Mouse (Mus musculus): ENCODE measurements around the gene Myo18b.

Gene Myo18b

DNA sequence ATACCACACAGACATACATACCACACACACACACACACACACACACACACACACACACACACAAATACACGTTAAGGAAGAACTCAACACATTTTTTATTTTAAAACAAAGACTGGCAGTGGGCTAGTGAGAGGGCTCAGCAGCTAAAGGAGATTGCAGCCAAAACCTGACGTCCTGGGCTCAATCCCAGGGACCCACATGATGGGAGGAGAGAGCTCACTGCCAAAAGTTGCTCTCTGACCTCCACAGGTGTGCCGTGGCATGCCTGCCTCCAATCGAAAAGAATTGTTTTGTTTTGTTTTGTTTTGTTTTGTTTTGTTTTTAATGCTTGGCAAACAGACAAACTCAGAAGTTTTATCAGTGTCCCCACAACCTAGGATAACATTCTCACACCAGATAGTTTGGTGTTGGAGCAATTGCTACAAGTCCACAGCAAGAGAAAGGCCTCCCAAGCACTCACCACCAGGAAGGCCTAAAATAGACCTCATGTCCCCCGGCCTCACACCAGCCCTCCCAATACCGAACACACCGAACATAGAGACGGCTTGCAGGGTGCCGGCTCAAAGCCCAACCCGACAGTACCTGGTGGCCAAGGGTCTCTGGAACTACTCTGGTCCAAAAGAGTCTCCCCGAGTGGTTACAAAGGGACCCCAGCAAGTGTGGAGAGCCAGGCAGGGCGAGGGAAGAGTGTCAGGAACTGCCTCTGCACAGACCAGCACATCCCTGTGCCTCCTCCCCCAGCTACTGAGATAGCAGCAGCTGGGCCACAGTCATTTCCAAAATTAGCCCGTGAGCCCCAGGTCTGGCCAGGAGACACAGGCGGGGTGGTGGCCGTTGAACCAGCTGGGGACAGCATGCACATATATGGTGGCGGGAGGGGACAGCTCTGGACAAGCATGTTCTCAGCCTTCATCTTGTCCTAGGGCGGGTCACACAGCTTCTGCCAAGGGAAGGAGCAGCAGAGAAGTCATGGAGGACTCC is at the start of gene Myo18b:
Myo18b (minus strand) TSS at position 689 of the 981 bp plus-strand sequence.
- no peak for DNase-seq

DNA sequence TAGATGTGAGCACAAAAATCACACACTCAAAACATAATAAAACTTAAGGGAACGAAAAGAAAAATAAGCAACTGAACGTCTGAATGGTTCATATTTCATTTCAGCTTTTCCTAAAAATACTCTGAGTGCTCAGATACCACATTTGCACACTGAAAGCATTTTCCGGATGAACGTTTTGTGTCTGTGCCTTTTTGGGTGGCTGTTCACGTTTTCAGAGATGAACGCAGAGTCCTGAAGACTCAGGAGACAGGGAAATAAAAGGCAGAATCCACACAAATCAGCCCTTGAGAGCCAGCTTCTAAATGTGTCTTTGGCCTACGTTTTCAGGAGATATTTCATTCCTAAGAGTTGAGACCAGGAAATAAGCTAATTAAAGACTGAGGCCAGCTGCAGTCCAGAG is 49.8 kb upstream of the Myo18b start:
- no peak for DNase-seq

GRCm38 (mm10) chr5:112942244-112942643 is 46.1 kb upstream of the Myo18b start:
- DNase-seq: no peak

GRCm38 (mm10) chr5:112941001-112941400 is 44.8 kb upstream of the Myo18b start:
- DNase-seq: no peak

DNA sequence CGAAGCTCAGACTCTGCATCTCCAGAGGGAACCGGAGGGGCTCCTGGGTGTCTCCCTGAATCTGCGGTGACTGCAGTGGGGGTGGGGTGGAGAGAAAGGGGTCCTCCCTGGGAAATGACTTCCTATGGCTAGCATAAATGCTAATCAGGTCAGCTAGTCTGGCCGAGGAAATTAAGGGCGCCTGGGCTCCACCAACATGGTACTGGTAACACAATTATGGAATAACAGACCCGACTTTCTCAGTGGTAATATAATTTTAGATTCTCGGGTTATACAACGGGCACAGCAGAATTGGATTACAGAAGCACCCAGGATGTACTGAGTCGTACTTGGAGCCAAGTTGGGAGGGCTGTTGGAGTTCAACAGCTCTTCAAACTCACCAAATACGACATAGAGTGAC is 40.5 kb upstream of the Myo18b start:
- DNase-seq: no peak

GRCm38 (mm10) chr5:112935436-112935835 is 39.3 kb upstream of the Myo18b start:
- peak in 1 of 2 experiments; percentile 19 for DNase-seq

DNA sequence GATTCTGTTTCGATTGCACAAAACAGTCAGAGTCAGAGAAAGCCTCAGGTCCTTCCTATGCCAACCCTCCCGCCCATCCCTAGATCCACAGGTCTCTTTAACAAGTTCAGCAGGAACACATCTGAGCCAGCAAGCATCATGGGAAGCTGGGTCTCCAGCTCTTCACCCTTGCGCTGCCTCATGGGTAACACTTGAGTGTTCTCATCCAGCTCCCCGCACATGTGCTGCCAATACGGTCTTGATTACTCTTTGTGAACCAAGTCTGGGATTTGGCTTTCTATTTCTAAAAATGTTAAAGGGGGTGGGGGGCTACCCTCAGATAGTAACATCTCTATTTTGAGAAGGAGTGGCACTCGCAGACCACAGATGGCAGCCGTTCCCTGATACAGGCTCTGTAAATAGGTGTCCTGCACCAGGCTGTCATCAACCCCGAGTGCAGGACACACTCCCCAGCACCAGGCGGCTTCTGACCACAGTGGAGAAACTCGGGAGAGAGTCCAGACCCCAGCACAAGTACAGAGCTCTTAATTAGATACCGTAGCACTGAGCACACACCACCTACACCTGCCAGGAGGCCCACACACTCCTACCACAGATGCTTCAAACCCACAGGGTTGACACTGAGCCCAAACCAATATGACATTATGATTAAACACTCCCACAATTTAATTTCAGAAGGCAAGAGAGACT is 36.9 kb upstream of the Myo18b start:
- no peak for DNase-seq

GRCm38 (mm10) chr5:112931901-112932300 is 35.7 kb upstream of the Myo18b start:
- DNase-seq: no peak

GRCm38 (mm10) chr5:112928201-112928881 is 32.2 kb upstream of the Myo18b start:
- peak; percentile 24 to 53 for DNase-seq

DNA sequence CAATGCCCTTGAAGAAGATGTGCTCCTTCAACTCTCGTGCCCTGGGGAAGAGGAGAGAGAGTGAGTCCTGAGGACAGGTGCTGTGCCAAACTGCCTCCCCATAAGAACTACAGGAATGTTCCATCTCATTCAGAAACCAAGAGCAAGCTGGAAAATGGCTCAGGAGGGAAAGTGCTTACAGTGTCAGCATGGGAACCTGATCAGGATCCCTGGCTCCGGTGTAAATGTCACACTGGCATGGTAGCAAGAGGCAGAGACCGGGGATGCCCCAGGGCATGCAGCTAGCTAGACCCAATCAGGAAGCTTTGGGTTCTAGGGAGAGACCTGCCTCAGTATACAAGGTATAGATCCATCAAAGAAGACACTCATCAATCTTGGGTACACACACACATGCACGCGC is 29.3 kb upstream of the Myo18b start:
- DNase-seq: no peak

DNA sequence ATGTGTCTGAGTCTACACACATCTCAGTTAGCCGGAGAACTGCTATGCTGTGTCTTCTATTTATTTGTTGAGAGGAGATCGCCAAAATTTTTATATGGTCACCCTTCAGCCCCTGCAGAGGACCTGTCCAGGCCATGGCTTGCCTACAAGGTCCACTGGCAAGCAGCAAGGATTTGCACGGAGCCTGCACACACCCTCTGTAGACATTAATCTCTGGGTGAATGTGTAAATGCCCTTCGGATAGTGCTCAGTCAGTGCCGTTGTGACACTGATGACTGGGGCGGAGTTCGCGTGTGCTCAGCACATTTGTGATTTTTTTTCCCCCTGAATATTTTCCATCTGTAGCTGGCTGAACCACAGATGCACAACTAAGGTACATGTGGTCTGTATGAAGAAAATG is 28.6 kb upstream of the Myo18b start:
- no peak for DNase-seq

GRCm38 (mm10) chr5:112923841-112924240 is 27.7 kb upstream of the Myo18b start:
- no peak for DNase-seq

DNA sequence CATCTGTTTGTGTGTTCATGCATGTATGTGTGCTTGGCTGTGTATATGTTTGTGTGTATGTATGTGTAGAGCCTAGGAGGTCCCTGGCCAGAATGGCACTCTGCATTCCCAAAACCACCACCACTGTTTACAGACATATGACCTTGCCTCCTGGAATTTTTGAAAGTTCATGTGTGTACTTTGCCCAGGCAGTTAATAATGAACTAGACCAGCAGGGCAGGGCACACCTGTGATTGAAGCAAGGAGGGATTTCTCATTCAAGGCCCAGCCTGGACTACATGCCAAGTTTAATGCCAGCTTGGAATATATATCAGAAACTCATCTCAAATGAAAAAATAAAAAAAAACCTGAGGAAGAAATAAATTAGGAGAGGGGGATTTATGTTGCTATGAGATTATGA is 25.8 kb upstream of the Myo18b start:
- no peak for DNase-seq

- DNase-seq: no peak
These were observed 14.2 kb upstream of the Myo18b start for GRCm38 (mm10) chr5:112910381-112910780.

DNA sequence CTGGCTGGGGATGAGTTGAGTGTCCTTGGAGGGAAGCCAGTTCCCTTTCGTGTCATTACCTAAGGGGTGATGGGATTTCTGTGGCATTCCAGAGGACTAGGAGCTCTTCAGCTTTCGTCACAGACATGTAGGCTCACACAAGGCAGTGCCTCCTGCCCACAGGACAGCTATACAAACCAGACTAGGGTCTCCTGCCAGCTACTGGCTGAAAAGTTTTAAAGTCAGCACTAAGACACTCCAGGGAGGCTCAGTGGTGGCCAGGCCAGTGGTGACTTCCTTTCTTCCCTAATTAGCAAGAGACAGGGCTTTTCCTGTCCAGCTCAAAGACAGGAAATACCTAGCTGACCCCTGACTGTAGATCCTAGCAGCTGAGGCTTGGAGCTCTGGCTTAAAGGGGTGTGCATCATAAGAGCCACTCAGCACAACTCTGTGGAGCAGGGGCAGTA is 12.0 kb upstream of the Myo18b start:
- peak; percentile 10 to 49 for DNase-seq

DNA sequence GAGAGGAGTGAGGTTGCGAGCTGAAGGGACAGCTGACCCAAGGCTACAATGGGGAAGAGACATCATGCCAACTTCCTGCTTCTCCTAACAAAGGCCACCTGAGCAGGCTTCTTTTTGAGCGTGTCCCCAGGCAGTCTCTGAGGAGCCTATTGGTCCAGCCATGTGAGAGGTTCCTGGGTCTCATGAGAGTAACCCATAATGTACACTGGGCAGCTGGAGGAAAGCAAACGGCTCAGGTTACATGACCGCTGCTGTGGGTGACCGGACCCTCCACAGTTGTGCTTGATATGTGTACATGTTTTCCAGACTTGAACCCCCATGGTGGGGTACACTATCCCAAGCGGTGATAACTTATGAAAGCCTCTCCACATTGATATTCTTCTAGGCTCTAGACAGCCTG is 11.3 kb upstream of the Myo18b start:
- no peak for DNase-seq

GRCm38 (mm10) chr5:112893462-112894060 is 2.6 kb downstream of the Myo18b start:
- no peak for DNase-seq

DNA sequence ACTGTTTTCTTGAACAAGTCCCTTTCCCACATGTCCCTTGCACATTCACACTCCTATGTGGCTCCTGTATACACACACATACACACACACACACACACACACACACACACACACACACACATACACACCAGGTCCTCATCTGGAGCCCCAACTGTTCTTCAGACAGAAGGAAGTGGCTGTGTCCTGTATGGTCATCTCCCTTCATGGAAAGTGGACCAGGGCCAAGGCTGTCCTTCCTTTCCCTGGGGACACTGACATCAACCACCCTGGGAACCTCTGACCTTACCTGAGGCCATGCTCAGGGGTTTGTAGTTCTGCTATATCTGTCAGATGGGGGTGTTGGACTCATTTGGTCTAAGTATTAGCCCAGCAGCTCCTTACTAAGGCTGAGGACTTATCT is 3.8 kb downstream of the Myo18b start:
- DNase-seq: no peak

GRCm38 (mm10) chr5:112888651-112889050 is 7.5 kb downstream of the Myo18b start:
- no peak for DNase-seq

GRCm38 (mm10) chr5:112886687-112887491 is 9.3 kb downstream of the Myo18b start:
- peak; percentile 38 to 71 for DNase-seq

DNA sequence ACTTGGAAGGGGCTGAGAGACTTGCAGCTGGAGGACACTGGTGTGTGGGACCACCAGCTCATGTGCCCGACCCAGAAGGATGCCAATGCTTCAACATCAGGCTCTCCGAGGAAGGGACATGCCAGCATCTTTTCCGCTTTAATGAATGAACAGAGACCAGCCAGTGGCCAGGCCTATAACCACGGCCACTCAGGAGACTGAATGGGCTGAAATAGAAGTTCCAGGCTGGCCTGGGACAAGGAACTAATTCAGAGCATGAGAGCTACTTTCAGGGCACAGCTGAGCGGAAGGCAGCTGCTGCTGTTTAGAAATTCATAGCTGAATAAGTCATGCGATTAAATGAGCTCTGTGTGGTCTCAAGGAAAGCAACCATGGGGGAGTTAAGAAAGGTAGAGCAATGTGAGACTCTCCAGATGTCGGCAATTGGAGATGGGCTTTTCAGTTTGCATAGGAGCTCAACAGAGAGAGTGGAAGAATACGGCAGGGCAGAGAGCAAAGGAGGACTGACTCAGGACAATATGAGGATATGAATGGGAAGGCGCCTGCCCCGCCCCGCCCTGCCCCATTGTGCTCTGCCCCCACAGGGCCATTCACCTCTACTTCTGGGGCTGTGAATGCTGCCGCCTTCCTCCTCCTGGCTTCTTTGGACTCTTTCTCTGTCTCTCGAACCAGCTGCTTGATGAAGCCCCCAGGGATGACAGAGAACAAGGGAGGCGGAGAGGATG is 18.6 kb downstream of the Myo18b start:
- DNase-seq: no peak
